Mouse (Mus musculus) adrenal gland, postnatal 10 days (tissue): ENCODE measurements around the gene Stk11. TPM values are rescaled to one million over a fixed set of nuclear protein-coding genes. Genes with fewer than 3 reads are reported as not detected.
A peak's percentile ranks its signal among the peaks of the same experiment; 100 is the strongest.

Experiments
- DNase-seq: peaks from one replicate; pipeline ENCODE4 v3.0.0; 2021; ENCODE audit warnings: mixed read lengths
- total RNA-seq, 2 experiments: library from RNA; stranded (reverse); gene quantifications; 2 replicates each; pipeline ENCODE4 v1.2.3; 2021

Stk11 gene
- total RNA-seq, 2 experiments from 2014 or later: 133 to 151 TPM

GRCm38 (mm10) chr10:80095547-80095946 is 20.1 kb upstream of the Stk11 start:
- DNase-seq: peak; percentile 64

- DNase-seq: no peak
Observed at GRCm38 (mm10) chr10:80097275-80097674, 18.3 kb upstream of the Stk11 start.

GRCm38 (mm10) chr10:80098630-80099029 is 17.0 kb upstream of the Stk11 start:
- DNase-seq: peak; percentile 41

- peak; percentile 79 for DNase-seq
Observed at GRCm38 (mm10) chr10:80100982-80101381, 14.6 kb upstream of the Stk11 start.

- peak; percentile 92 for DNase-seq
Observed at GRCm38 (mm10) chr10:80102216-80102915, 13.2 kb upstream of the Stk11 start.

GRCm38 (mm10) chr10:80103032-80103431 is 12.6 kb upstream of the Stk11 start:
- DNase-seq: no peak

GRCm38 (mm10) chr10:80104181-80104580 is 11.4 kb upstream of the Stk11 start:
- peak; percentile 47 for DNase-seq

- DNase-seq: no peak
Observed at GRCm38 (mm10) chr10:80105460-80105859, 10.1 kb upstream of the Stk11 start, which contains the start of gene Sbno2. Sbno2 (minus strand) TSS chr10:80105571.

GRCm38 (mm10) chr10:80105926-80106325 is 9.7 kb upstream of the Stk11 start:
- DNase-seq: no peak

GRCm38 (mm10) chr10:80107678-80108077 is 7.9 kb upstream of the Stk11 start:
- DNase-seq: peak; percentile 51

- DNase-seq: peak; percentile 97
Observed at GRCm38 (mm10) chr10:80114341-80115284, 990 bp upstream of the Stk11 start.

- DNase-seq: no peak
Observed at GRCm38 (mm10) chr10:80115944-80116335, 337 bp downstream of the Stk11 start.

GRCm38 (mm10) chr10:80116563-80116926 is 942 bp downstream of the Stk11 start:
- no peak for DNase-seq

GRCm38 (mm10) chr10:80116927-80117691 is 1.5 kb downstream of the Stk11 start:
- DNase-seq: peak; percentile 79

- DNase-seq: no peak
Observed at GRCm38 (mm10) chr10:80117736-80118135, 2.1 kb downstream of the Stk11 start.

GRCm38 (mm10) chr10:80118552-80118951 is 2.9 kb downstream of the Stk11 start:
- peak; percentile 52 for DNase-seq

GRCm38 (mm10) chr10:80120146-80120545 is 4.5 kb downstream of the Stk11 start:
- DNase-seq: no peak

- no peak for DNase-seq
Observed at GRCm38 (mm10) chr10:80121639-80122038, 6.0 kb downstream of the Stk11 start.

- DNase-seq: no peak
Observed at GRCm38 (mm10) chr10:80123932-80124562, 8.4 kb downstream of the Stk11 start.

- no peak for DNase-seq
Observed at GRCm38 (mm10) chr10:80127920-80128319, 12.3 kb downstream of the Stk11 start.

- no peak for DNase-seq
Observed at GRCm38 (mm10) chr10:80129846-80130245, 14.2 kb downstream of the Stk11 start.
